Mouse (Mus musculus): ENCODE results near the gene Incenp.
"Not testable (repeated sequence)": the region's sequence is repeated elsewhere in the genome, so short reads cannot be mapped to it uniquely, and the experiment has no call there.

Gene Incenp

DNA sequence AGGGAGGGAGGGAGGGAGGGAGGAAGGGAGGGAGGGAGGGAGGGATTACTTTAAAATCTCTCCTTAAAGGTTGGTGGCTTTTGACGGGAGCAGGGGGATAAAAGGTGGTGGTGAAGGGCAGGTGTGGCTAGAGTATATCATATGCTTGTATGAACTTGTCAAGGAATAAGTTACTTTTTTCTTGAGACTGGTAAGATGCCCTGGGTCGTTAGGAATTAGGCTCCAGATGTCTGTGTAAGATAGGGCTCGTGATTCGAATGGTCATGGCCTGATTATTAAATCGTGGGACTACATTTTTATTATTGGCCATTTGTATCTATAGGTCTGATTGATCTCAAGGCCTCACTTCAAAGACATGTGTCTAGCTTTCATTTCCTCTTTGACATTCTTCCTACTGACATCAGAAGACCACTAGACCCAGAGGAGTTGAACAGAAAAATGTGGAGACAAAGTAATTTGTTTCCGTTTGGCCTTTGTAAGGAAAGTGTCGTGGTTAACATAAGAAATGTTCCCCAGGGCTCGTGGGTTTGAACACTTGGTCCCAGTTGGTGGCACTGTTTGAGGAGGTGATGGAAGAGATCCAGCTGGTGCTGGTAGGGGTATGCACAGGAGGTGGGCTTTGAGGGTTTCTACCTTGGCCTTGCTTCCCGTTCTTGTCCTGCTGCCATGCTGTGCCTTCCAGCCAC, 19.0 kb upstream of the Incenp start:
- DNase-seq: no peak

GRCm38 (mm10) chr19:9917727-9918126, 18.4 kb upstream of the Incenp start:
- DNase-seq: no peak

DNA sequence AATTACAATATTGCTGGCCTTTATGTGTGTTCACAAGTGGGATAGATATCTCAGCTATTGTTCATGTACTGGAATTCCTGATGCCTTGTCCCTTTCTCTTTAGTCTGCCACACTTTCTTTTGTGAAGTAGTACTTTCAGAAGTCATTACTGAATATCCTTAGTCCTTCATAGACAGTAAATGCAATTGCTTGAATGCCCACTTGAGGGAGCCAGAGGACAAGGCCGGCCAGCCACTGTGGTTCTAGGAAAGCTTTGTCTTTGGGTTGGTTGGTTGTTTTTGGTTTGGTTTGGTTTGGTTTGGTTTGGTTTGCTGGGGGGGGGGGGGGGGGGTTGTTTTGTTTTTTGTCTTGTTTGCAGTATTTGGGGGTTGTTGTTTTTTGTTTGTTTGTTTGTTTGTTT, 16.6 kb upstream of the Incenp start:
- peak; percentile 82 to 85 for DNase-seq

DNA sequence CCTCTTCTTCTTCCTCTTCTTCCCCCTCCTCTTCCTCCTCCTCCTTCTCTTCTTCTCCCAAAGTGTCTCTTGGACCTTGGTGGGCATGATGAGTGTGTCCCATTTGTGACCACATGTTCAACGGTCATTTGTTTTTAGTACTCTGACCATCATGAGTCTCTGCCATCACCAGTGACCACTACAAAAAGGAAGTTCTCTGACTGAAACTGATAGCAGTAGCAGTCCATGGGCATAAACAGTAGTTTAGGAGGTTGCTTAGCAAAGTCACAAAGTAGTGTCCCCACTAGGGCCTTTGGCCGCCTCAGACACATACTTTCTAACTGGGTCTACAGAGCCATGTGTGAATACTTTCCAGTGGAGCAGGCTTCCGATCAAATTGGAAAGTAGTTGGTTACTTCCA, 15.0 kb upstream of the Incenp start:
- no peak for DNase-seq

- DNase-seq: no peak
These were observed 14.4 kb upstream of the Incenp start for GRCm38 (mm10) chr19:9913784-9914183.

DNA sequence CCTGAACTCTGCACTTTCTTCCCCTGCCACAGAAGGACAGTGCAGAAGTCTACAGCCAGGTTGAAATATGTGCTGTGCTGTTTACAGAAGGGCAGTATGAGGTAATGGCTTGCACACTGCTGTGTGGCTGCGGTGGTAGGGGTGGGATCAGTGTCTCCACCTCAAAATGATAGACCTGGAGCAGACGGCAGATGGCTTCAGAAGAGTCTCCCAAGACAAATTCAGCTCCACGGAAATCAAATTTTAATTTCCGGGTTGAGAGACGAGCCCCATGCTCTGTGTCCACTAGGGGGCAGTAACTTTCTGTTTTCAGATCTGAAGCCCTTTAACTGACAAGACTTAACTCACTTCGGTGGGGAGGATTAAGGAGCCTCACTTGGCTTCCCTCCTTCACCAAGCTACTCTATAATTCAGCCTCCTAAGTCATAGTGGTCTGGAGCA, 12.0 kb upstream of the Incenp start:
- peak; percentile 49 to 65 for DNase-seq

DNA sequence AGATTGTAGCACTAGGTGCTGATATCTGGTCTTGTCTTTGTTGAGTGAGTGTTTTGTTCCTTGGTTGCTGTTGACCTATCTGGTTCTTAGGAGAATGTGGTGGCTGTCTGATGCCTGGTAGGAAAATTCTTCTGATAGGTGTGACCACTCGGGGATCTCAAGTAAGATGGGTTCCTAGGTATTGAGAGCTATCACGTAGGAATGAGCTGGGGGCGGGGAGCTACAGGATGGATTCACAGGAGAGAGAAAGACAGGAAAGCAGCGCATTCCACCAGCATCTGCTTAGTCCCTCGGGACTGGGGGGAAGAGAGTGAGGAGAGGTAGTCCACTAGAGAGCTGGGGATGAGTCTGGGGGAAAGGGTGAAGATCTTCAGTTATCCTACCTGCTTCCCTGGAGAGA, 10.0 kb upstream of the Incenp start:
- DNase-seq: no peak

- DNase-seq: not testable (repeated sequence)
These were observed 1.3 kb upstream of the Incenp start for GRCm38 (mm10) chr19:9900696-9901095.

DNA sequence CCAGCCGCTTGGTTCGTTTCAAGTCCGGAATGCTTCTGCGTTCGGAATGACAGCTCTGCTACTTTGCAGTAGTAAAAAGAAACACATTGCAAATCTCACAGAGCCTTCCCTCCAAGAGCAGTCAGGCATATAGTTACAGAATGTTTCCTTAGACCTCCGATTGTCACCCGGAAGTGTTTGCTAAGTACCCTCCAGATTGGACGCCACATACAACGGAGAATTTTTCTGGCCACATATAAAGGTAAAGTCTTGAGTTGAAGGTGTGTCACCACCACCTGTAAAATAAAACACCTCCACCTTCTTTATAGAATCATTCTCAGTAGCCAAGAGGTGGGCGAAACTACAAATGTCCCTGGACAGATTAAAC, 412 bp upstream of the Incenp start:
- DNase-seq: no peak

DNA sequence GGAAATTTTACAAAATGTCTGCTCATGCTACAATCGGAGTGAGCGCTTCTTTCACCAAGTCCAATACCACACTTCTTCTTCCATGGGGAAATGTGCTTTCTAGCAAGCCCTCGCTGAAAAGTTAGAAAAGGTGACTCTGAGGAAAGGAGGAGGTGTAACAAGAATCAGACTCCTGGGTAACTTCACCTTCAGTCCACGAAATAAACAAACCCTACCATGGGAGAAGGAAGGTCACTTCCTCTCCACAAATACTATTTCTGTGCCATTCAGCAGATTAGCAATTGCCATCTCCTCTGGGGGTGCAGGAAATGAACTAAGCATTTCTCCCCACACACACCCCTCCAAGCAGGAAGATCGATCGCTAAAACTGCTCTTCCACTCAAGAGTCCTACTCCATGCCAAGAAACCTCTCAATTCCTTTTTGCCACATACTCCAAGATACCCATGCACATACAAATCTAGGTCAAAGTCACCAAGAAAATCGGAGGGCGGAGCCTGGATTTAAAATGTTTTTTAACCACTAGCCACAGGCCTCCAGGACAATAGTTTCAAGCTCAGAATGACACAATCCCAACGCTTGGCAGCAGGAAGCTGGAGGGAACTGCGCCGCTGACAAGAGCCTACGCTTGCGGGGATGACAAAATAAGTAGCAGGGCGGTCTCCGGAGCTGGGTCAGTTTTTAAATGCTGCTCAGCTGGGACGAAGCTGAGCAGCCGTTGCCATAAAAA, 848 bp downstream of the Incenp start:
- no peak for DNase-seq

DNA sequence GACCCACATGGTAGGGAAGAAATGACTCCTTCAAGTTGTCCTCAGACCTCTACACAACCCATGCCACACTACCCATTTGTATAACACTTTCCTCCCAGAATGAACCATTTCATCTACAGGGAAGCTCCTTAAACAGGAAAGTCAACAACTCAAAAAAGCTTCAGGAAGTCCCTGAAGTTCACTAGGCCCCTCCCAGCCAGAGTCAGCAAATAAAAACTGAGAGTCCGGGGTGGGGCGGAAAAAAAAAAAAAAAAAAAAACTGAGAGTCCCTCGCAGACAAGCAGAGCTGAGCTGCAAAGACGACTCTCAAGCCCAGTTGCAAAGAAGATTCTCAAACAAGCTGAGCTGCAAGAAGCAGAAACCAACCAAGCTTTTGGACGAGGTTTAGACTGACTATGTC, 3.3 kb downstream of the Incenp start:
- no peak for DNase-seq

- DNase-seq: no peak
These were observed 12.6 kb downstream of the Incenp start for GRCm38 (mm10) chr19:9886771-9887170.

DNA sequence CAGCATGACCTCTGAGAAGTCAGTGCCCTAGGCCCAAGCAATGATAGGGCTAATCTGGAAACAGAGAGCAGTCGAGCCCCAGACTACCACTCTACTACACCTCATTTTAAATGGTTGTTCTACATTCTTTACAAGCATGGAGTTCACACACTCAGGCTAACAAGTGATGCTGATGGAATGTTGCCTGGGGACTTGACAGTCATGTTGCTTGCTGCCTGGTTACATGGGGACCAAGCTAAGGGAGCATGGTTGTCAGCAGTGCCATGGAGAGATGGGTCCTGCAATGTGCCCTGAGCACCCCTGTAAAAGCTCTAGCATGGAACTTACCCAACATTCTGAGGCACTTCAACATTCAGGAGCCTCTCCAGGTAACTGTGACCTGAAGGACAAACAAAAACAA, 13.0 kb downstream of the Incenp start:
- no peak for DNase-seq

DNA sequence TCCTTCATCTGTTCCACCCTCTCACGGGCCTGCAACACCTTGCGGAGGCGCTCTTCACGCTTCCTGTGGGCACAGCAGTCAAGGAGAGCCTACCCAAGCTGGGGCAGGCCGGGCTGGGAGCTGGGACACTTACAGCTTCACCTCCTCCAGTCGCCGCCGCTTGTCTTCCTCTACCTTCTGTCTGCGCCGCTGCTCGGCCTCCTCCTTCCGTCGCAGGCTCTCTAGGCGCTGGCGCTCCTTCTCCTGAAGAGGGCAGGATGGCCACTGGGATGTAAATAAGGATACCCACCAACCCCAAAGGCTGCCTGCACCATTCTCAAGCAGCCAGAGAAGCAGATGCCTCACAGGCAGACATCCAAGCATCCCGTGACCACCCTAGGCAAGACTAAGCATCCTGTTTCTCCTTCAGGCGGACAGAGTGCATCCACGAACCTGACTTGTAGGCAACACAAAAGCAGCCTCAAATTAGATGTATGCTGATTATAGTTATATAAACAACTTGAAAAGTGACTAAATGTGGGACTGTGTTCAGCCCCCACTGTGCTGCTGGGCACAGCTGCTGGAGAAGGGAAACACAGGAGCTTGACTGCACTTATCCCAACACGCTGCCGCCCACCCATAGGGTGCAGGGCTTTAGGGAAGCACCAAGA, 21.0 kb downstream of the Incenp start:
- DNase-seq: no peak

GRCm38 (mm10) chr19:9865466-9865865, 33.9 kb downstream of the Incenp start:
- DNase-seq: no peak

- DNase-seq: no peak
These were observed 34.5 kb downstream of the Incenp start for GRCm38 (mm10) chr19:9864856-9865255.

GRCm38 (mm10) chr19:9860821-9861220, 38.5 kb downstream of the Incenp start:
- not testable (repeated sequence) for DNase-seq

GRCm38 (mm10) chr19:9849368-9850075, 49.8 kb downstream of the Incenp start:
- not testable (repeated sequence) for DNase-seq

GRCm38 (mm10) chr19:9847262-9847661, 52.1 kb downstream of the Incenp start, which contains the start of gene Scgb2a2:
Gene Scgb2a2 (plus strand): TSS chr19:9847562.
- no peak for DNase-seq

GRCm38 (mm10) chr19:9837341-9837715, 62.0 kb downstream of the Incenp start:
- DNase-seq: no peak

- DNase-seq: peak; percentile 78 to 79
These were observed 62.6 kb downstream of the Incenp start for GRCm38 (mm10) chr19:9836581-9837340.

All from kidney, postnatal 4 days (tissue).